Comparison of ENCODE assay signal across 18 mouse cellular contexts in the genomic region with DNA sequence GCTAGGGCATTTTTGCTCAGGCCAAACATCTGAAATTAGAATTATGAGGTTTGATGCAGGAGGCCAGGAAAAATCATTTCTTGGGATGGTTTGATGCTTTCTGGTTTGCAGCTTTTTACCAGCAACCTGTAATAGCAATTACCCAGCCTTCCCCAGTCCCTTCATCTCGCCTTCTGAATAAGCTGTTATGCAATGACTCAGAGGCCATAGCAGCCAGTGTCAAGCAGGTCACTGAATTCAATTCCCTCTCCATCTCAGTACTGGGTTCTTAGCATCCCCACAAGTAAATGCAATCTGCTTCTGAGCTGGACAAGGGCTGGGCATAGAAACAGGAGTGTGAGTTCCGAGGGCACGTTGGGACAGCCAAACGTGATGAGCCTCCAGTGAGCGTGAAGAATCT. TPM values are rescaled to one million over a fixed set of nuclear protein-coding genes. Genes with fewer than 3 reads are reported as not detected.
DNase-seq lines count a peak whose midpoint lies in the region; TF ChIP-seq lines count a peak whose summit lies in the region.
"Had no signal": no experiment of that assay in that cellular context is flagged by ENCODE, and none has a peak within 500 bp of the region (broad histone marks: within the 10 kb centered on the region; RNA-seq: fewer than 3 reads in every experiment).

No protein-coding gene starts in this region.

- TF ChIP-seq POLR2A in myocyte (IDR thresholded peaks at IDR 0.05; ENCODE audit: insufficient read length, low read depth): no peak
- TF ChIP-seq POLR2A in thymus, adult 2 months (IDR thresholded peaks at IDR 0.05; ENCODE audit: control insufficient read depth, extremely low read depth, insufficient read depth, low read length, poor library complexity): no peak

- no peaks in the 10 kb centered on the region for H3K4me1 ChIP-seq in thymus, adult 2 months (replicated peaks; ENCODE audit: control insufficient read depth, insufficient read depth, low read length)
- H3K4me1 ChIP-seq: embryonic facial prominence, embryonic 10.5 days; forebrain, embryonic 10.5 days; heart, embryonic 12.5 days; hindbrain, embryonic 10.5 days; hindbrain, embryonic 15.5 days had no signal

- no peaks in the 10 kb centered on the region for H3K36me3 ChIP-seq in myocyte (ENCODE audit: control insufficient read depth, insufficient read depth)
- H3K36me3 ChIP-seq in thymus, adult 2 months (ENCODE audit: control insufficient read depth, insufficient read depth, low read length): no peaks in the 10 kb centered on the region
- H3K36me3 ChIP-seq: embryonic facial prominence, embryonic 10.5 days; forebrain, embryonic 10.5 days; heart, embryonic 12.5 days; hindbrain, embryonic 10.5 days; hindbrain, embryonic 15.5 days had no signal

- H3K4me2 ChIP-seq in myocyte (ENCODE audit: low read depth): no peak overlapping the region
- H3K4me2 ChIP-seq: heart, embryonic 12.5 days; hindbrain, embryonic 15.5 days had no signal

- H3ac ChIP-seq in myocyte (ENCODE audit: control insufficient read depth, insufficient read length): no peak overlapping the region

- 90% methylated on average over 5 of the region's 5 CpGs for WGBS in thymus, adult 2 months

- no peak overlapping the region for H3K4me3 ChIP-seq in myocyte
- H3K4me3 ChIP-seq in thymus, adult 2 months (ENCODE audit: control insufficient read depth, insufficient read depth, low read length): no peak overlapping the region
- H3K4me3 ChIP-seq: embryonic facial prominence, embryonic 10.5 days; erythroblast, embryonic 14.5 days; forebrain, embryonic 10.5 days; heart, embryonic 12.5 days; hindbrain, embryonic 10.5 days; hindbrain, embryonic 15.5 days had no signal

- H3K27me3 ChIP-seq in myocyte (ENCODE audit: control insufficient read depth, insufficient read depth, insufficient read length): no peaks in the 10 kb centered on the region
- no peaks in the 10 kb centered on the region for H3K27me3 ChIP-seq in thymus, adult 2 months (ENCODE audit: control insufficient read depth, insufficient read depth, low read length)
- H3K27me3 ChIP-seq: heart, embryonic 12.5 days; hindbrain, embryonic 15.5 days had no signal

- no peaks in the 10 kb centered on the region for H3K79me2 ChIP-seq in myocyte (ENCODE audit: control insufficient read depth, insufficient read depth)

- DNase-seq in adrenal gland, adult (ENCODE audit: inconsistent age in 2 of 2, low spot score in 1 of 2): peak; percentile 44 to 80
- DNase-seq in adrenal gland, postnatal 10 days: no peak
- DNase-seq in gastrocnemius, postnatal 25 days: peak; percentile 33
- DNase-seq in gastrocnemius, postnatal 10 days: no peak
- DNase-seq in NIH3T3 (ENCODE audit: low read depth): peak; percentile 60
- no peak for DNase-seq in thymus, adult 2 months
- no peak for DNase-seq in kidney, adult 9 months
- DNase-seq: cerebellum, adult 11-12 months; cerebellum, adult 9-10 months; cerebellum, postnatal 36 days; kidney, adult 2 months had no signal

- no peak overlapping the region for H3K27ac ChIP-seq in thymus, adult 2 months (ENCODE audit: control insufficient read depth, insufficient read depth, low read length)
- H3K27ac ChIP-seq: embryonic facial prominence, embryonic 10.5 days; forebrain, embryonic 10.5 days; hindbrain, embryonic 10.5 days; hindbrain, embryonic 15.5 days had no signal

- TF ChIP-seq CTCF in thymus, adult 2 months (IDR thresholded peaks at IDR 0.05; ENCODE audit: borderline replicate concordance, control insufficient read depth, extremely low read depth, insufficient read depth, low read length, poor library complexity): no peak

TF ChIP-seq in myocyte, 11 proteins besides CTCF, POLR2A, EP300 and RAD21:
- TF ChIP-seq TCF12 (IDR thresholded peaks at IDR 0.05; ENCODE audit: insufficient read depth, poor library complexity, severe bottlenecking) (no peak), CEBPB (IDR thresholded peaks at IDR 0.05; ENCODE audit: insufficient read depth, poor library complexity, severe bottlenecking) (peak; percentile 26; the same call in 1 of the 2 replicates)

RNA-seq across cellular contexts. Expression of gene Rbpj, which starts 13.9 kb away (rescaled TPM):
- total RNA-seq in adrenal gland, postnatal 10 days (2021): 10 to 100 TPM; 39.4 to 49.0 TPM
- 10 to 100 TPM; 18.5 to 21.8 TPM for total RNA-seq in gastrocnemius, postnatal 25 days (2021)
- 10 to 100 TPM; 32.2 to 45.3 TPM for total RNA-seq in gastrocnemius, postnatal 10 days (2021)
- polyA plus RNA-seq in myocyte (2012; fragmentation: generic; extraction: Trizol): 16.0 TPM
- 25.0 and 25.7 TPM in 2 replicates for polyA plus RNA-seq in thymus, adult 2 months (2012; rRNA removed)

Comparison
In these comparisons a context has a peak if more than half of its experiments do, and no peak if none do; other contexts are left out.
1. DNase-seq: peak in adrenal gland, adult (2 of 2), gastrocnemius, postnatal 25 days (single experiment) and NIH3T3 (single experiment); none in adrenal gland, postnatal 10 days (single experiment), gastrocnemius, postnatal 10 days (single experiment), thymus, adult 2 months (single experiment) and kidney, adult 9 months (single experiment).